Mouse (Mus musculus) mouse trophoblast stem cell (cell line): Measurements from ENCODE around the gene Thrap3.
"Not testable (repeated sequence)": the region's sequence is repeated elsewhere in the genome, so short reads cannot be mapped to it uniquely, and the experiment has no call there.

Source experiments
- in situ Hi-C, 2 experiments: fragments of 300-500 bp; cut with MseI, MboI; formaldehyde crosslinking; loops; 2 replicates in 1 of 2; 3 replicates in 1 of 2; pipeline ENCODE4 v1.15.1; 2025

Thrap3 gene

DNA sequence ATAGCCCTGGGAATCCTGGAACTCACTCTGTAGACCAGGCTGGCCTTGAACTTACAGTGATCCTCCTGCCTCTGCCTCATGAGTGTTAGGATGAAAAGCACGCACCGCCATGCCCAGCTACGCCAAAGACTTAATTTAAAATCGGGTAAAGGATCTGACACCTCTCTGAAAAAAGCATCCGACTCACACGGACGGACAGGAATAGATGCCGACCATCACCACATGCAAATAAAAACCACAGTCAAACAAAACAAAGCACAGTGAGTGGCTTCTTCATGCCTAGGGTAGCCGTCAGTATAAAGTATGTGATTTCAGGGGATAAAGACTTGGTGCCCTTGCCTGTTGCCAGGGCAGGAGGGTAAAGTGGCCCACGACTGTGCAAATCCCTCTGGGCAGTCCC is 17.5 kb upstream of the Thrap3 start:
- in situ Hi-C loops = loop anchor here (10.0 kb wide), 1 partner anchor 85 kb away; no protein-coding TSS in a partner anchor

DNA sequence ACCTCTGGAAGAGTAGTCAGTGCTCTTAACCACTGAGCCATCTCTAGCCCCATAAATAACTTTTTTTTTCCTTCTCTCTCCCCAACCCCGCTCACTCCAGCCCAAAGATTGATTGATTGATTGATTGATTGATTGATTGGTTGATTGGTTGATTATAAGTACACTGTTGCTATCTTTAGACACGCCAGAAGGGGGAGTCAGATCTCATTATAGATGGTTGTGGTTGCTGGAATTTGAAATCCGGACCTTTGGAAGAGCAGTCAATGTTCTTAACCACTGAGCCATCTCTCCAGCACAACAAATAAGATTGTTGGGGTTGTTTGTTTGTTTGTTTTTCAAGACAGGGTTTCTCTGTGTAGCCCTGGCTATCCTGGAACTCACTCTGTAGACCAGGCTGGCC is 17.0 kb upstream of the Thrap3 start:
- in situ Hi-C loops = not testable (repeated sequence)

DNA sequence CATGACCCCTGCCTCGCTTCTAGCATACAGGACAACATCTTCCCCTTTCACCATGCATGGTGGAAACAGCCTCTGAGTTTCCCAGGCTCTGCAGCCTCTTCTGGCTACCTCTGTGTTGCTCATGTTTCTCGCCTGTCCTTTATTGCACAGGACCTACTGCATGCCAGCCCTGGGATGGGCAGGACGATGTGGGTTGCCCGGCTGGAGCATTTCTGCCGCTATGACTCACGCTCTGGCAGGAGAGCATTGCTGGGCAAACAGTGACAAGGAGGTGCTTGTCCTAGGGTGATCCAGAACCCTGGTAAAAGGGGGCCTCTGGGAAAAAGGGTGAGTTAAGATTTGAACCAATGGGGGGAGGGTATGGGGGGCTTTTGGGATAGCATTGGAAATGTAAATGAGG is 15.2 kb upstream of the Thrap3 start:
- in situ Hi-C loops = no loop called here

DNA sequence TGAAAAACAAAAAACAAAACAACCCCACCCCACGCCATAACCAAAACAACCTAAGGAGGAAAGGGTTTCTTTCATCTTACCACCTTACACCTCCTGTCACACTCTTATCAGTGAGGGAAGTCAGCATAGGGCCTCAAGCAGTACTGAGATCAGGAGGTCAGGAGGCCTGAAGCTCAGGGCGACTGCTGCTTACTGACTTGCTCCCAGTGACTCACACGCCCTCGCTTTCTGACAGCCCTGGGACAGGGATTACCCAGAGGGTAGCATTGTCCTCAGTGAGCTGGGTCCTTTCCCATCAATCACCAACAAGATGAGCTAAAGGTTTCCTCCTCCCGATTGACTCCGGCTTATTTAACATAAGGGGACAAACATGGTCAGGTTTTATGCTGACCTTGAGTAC is 4.5 kb upstream of the Thrap3 start:
- in situ Hi-C loops = no loop called here

DNA sequence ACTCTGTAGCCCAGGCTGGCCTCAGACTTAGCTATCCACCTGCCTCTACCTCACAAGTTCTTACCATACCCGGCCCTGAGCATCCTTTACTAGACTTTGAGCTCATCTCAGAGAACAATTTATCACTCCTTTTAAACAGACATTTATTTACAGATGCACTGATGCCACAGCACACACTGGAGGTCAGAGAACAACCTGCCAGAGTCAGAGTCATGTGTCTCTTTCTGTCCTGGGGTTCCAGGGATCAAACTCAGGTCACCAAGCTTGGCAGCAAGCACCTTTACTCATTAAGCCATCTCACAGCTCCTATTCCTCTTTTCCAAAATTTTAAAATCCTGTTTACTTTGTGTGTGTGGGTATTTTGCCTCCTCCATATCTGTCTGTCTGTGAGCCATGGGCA is 2.8 kb upstream of the Thrap3 start:
- in situ Hi-C loops = no loop called here

DNA sequence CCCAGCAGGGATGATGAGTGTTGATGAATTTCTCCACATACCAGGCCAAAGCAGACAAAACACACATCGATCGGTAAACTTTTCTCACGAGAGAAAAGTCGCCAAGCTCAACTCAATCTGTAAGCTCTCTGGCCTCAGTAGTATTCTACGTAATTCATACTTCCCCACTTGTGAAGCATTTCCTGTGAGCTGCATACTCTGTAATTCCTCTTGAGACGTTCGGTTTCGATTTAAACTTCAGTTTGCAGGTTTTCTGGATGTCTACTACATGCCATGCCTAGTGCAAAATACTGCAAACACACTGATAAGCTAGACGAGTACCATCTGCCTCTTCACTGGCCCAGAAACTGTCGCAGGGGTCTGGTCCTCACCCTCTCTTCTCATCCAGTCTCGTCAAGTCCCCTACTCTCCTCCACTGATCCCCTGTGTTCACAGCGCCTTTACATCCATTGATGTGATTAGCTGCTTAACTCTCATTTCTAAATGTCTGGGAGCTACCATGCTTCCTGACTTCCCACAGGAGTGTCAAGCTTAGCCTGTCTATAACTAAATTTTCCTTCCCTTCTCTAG is 2.2 kb upstream of the Thrap3 start:
- in situ Hi-C loops = no loop called here

DNA sequence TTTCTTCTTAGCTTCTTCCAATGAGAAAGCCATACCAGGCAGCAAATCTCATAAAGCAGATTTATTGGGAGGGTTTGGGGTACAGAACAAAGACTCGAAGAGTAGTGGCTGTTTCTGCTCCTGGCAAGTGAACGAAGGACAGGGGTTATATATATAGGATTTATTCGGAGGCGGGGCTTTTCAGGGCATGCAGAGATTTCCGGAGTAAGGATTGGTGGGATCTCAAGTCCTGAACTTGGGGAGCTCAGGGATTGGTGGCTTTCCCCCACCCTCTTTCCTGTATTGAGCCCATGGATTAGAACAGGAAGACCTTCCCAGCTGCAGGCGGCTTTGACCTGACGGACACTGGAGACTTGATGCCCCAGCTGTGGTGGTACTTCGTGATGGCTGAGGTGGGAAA is 1.5 kb upstream of the Thrap3 start:
- in situ Hi-C loops = no loop called here

DNA sequence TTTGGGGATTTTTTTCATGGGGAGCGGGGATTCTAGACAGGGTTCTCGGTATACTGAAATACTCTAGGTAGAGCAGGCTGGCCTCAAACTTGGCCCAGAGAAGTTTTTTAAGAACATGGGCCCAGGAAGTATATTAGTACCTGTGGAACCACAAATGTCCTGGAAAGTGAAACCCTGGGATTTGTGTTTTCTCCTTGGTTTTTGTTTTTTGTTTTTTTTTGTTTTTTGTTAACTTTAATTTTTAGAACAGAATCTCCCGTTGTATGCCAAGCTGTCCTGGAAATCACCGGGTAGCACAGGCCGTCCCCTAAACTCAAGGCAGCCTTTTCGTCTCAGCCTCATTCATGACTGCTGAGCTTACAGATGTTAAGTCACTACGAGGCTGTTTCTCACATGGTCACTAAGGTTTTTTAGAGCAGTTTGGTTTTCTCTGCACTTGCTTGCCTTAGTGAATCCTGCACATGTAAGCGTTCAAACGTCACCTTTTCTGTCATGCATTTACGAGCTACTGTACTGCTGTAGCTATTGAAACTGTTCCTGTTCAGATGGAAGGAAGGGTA is 856 bp upstream of the Thrap3 start:
- in situ Hi-C loops = no loop called here

DNA sequence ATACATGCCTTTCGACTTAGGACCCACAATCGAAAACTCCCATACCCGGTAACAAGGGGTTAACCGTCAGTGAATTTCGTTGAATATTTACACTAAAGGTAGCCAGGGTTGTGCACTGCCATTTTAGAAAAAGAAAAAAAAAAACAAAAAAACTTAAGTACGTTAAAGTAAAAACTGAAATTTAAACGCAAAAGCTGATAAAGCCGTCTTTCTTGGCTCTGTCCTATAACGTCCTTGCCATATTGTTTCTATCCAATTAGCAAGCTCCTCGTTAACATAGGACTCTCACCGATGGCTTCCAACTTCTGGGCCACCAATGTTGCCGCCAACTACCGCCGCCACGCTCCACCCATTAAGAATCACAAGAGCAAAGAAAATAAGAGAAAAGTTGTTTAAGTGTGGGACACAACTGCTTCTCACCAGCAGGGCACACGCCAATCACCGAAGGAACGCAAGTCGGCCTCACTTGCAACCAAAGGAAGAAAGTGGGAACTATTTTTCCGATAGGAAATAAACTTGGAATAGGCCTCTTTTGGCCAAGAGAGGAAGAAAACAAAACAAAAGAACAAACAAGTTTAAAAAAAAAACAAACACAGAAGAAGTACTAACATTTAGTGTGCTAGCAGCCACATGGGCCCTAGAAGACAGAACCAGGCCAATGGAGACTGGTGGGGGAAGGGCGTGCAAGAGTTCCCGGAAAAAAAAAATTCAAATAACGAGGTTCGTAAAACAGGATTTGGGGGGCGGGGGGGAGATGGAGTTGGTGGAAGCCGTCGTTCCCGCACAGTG is 852 bp downstream of the Thrap3 start:
- in situ Hi-C loops = no loop called here

DNA sequence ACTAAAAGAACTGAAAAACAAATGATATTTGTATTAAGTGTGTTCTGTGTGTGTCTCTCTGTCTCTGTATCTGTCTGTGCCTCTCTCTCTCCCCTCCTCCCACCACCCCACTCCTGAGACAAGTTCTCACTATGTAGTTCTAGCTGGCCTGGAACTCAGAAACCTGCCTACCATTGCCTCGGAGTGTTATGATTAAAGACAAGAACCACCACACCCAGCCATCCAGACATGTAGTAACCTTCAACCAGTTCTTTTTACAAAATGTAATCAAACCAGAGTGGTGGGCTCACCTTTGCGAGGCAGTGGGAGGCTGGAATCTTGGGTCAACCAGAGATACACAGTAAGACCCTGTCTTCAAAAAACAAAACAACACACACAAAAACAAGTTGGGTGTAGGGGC is 1.9 kb downstream of the Thrap3 start:
- in situ Hi-C loops = no loop called here

DNA sequence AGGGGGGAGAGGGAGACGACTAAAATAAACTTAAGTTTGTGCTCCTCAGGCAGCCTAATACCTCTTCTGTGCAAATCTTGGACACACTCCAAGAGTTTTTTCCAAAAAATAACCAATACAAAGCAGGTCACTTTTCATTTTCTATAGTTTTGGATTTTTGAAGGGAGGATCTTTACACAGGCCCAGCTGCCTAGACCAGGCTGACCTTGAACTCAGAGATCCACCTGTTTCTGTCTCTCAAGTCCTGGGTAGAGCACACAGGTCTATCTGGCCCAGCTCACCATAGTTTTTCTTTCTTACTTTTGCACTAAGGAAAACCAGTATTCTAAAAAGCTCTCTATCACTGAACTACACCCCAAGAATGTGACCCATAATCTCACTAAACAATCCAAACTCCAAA is 2.5 kb downstream of the Thrap3 start:
- in situ Hi-C loops = no loop called here

DNA sequence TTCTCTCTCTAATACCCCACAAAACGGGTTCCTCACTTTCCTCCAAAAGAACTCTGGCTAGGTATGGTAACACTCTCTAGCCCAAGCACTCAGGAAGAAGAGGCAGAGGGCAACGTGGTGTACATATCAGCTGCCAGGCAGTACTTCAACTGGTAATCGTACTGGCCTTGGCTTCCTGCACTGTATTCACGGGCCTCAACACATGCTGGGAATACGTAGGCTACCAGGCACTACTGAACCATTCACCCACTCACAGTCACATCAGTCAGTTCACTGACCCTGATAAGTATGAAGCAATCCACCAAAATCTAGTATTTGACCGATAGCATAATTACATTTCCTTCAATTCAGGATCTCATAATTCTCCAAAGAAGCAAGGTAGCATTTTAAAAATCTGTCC is 3.0 kb downstream of the Thrap3 start:
- in situ Hi-C loops = no loop called here

DNA sequence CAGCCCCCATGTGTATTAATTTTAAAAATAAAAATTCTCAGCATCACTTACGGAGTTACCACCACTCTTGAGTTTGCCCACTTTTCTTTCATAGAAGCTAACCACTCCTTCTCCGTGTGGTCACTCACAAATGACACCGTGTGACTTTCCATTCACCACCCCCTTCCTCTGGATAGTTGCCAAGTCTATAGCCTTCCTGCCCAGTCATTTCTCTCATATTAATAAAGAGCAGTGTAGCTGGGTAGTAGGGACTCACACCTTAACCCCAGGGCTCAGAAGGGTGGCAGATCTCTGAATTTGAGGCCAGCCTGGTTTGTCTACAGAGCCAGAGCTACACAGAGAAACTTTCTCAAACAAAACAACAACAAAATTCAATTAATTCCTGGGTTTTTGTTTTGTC is 5.1 kb downstream of the Thrap3 start:
- in situ Hi-C loops = no loop called here

DNA sequence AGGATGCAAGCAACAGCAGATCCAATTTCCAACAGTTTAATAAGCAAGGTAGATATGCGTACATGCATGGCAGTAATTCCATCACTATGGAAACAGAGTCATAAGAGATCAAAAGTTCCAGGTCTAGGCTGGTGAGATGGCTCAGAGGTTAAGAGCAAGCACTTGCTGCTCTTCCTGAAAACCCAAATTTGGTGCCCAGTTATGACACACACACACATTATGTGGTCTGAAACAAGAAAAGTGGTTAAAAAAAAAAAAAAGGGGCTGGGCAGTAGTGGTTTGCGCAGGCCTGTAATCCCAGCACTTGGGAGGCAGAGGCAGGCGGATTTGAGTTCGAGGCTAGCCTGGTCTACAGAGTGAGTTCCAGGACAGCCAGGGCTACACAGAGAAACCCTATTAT is 7.6 kb downstream of the Thrap3 start:
- in situ Hi-C loops = no loop called here

DNA sequence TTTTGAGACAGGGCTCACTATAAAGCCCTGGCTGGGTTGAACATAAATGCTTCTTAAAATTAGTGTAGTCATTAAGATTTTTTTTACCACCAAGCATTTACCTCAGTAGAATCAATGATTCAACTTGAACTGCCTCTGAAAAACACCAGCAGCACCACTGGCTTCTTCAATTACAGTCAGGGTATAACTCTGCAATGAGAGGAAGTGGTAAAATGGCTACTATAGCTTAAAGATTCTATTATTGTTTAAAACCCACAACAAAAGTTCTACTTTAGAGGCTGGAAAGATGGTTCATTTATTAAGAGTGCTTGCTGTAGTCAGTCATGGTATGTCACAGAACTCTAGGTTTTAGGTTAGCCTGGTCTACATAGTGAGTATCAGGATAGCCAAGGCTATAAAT is 8.3 kb downstream of the Thrap3 start:
- in situ Hi-C loops = no loop called here

DNA sequence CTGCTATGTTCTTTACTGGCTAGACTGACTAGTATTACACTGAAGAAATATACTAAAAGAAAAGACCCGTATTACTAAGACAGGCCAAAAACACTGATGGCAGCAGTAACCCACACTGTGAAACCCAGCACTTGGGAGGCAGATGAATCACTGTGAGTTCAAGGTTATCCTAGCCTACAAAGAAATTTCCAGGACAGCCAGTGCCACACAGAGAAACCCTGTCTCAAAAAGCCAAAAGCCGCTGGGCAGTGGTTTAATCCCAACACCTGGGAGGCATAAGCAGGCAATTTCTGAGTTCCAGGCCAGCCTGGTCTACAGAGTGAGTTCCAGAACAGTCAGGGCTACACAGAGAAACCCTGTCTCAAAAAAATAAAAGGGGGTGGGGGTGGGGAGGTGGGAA is 11.9 kb downstream of the Thrap3 start:
- in situ Hi-C loops = no loop called here

DNA sequence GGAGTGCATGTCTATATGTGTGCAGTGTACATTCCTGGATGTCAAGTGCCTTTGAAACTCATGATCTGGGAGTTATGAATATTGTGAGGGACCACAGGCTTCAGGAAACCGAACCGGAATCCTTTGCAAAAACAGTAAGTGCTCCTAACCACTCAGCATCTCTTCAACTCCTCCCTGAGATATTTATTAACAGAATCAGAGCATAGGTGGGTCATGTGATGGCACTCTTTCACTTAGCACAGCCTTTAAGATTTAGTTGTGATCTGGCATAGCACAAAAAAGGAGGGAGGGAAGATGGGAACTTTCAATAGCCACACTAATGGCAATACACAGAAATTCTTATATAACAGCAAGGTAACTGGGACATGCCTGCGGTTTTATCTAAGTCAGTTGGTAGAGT is 15.5 kb downstream of the Thrap3 start:
- in situ Hi-C loops = no loop called here

DNA sequence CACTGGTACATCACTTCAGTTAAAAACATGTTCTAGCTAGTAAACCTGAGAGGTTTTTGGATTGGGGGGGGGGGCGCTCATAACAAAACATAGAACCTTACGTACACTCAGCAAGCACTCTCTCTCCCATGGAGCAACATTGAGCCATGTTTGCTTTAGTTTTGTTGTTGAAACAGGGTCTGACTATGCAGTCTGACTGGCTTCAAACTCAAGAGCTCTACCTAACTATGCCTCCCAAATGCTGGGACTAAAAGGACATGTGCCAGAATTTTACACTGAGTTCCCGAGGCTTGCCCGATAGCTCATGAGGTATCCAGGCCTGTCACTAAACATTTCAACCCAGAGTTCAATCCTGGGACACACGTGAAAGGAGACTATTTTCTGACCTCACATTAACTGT is 19.5 kb downstream of the Thrap3 start:
- in situ Hi-C loops = no loop called here

DNA sequence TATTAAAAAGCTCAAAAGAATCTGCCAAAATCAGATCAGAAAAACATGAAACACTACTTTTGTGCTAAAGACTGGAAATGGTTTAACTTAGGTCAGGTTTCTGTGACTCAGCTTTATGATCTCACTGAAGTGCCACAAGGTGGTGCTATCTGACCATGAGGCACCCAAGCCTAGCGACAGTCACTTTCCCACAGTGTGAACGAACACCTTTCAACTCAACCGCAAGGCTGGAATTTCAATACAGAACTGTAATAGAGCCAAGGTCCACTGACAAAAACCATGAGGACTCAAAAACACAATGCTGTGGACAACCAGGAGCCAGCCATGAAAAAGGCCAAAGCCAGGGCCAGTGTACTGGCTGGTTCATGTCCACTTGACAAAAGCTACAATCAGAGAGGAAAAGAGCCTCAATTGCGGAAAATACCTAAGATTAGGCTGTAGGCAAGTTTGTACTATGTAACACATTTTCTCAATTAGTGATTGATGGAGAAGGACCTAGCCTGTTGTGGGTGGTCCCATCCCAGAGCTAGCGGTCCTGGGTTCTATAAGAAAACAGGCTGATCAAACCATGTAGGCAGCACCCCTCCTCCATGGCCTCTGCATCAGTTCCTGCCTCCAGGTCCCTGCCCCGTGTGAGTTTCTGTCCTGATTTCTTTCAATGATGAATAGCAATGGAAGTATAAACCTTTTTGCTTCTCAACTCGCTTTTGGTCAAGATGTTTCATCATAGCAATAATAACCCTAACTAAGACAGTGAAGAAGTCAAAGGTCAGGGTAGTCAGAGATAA is 21.2 kb downstream of the Thrap3 start:
- in situ Hi-C loops = no loop called here

DNA sequence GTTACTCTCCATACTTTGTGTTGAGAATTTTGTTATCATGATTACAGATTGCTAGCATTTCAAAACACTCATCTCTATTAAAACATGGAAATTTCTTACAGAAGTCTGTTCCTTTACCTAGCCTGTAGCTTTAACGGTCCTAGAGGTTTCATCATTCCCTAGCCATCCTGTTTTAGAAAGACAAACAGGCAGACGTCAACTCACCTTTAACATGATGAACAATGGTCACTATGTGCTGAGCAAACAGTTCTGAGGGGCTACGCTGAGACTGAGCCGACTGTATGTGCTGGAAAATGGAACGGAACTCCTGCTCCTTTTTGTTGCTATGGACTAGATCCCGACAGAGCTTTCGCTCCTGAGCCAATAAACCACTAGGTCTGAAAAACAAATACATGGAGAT is 26.6 kb downstream of the Thrap3 start:
- in situ Hi-C loops = not testable (repeated sequence)

DNA sequence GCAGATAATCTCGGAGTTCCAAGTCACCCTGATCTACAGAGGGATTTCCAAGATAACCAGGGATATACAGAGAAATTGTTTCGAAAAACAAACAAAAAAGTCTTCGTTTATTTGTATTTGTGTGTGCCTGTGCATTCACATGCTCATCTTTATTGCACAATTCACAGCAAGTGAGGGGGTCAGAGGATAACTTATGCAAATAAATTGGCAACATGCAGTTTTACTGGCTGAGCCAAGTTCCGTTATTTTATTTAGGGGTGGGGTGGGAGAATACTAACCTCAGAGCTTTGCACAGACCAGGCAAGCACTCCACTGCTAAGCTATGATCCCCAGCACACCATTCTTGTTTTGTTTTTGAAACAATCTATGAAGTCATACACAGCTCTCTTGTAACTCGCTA is 28.8 kb downstream of the Thrap3 start:
- in situ Hi-C loops = no loop called here

DNA sequence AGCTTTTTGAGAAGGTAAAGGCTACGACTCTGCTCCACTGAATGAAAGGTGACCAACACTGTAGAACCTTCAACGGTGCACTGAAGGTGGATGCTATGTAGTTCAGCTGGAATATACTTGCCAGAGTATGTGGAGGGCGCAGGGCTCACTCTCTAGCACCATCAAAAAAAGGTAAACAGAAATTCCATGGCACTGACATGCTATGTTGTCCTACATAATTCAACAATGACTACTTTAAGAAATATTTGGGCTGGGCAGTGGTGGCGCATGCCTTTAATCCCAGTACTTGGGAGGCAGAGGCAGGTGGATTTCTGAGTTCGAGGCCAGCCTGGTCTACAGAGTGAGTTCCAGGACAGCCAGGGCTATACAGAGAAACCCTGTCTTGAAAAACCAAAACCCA is 31.8 kb downstream of the Thrap3 start:
- in situ Hi-C loops = not testable (repeated sequence)

DNA sequence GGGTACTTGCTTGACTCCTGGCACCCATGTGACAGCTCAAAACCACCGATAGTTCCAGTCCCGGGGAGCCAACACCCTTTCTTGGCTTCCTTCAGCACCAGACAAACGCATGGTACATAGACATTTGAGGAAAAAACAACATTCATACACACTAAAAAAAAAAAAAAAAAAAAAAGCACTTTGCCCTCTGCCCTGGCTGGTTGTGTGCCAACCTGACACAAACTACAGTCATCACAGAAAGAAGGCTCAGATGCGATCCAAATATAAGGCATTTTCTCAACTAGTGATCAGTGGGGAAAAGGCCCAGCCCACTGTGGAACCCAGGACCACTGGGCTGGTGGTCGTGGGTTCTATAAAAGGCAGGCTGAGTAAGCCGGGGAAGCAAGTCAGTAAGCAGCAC is 33.7 kb downstream of the Thrap3 start:
- in situ Hi-C loops = no loop called here
